Mouse (Mus musculus): ENCODE results near the gene Vps9d1. TPM values are rescaled to one million over a fixed set of nuclear protein-coding genes. Genes with fewer than 3 reads are reported as not detected.

The Vps9d1 gene
- polyA plus RNA-seq, 1 experiment from 2014 or later, result 31.7 TPM

GRCm38 (mm10) chr8:123247748-123248147 lies 6.4 kb downstream of the Vps9d1 start:
- no peaks in the 10 kb centered on the region for H3K9me3 ChIP-seq
- 97% methylated on average over 6 of the region's 6 CpGs for WGBS
- peaks cover 4% of the 10 kb centered on the region for H3K4me1 ChIP-seq (replicated peaks)
- H3K27ac ChIP-seq, result no peak overlapping the region
- no peak for DNase-seq (ENCODE audit: low spot score)
- peaks cover 98% of the 10 kb centered on the region for H3K36me3 ChIP-seq
- H3K27me3 ChIP-seq (ENCODE audit: insufficient read depth, poor library complexity, severe bottlenecking), result no peaks in the 10 kb centered on the region
- no peak overlapping the region for H3K4me3 ChIP-seq

GRCm38 (mm10) chr8:123245543-123245942 lies 8.6 kb downstream of the Vps9d1 start:
- Histone ChIP-seq H3K9me3 (no peaks in the 10 kb centered on the region), H3K4me1 (replicated peaks) (no peaks in the 10 kb centered on the region), H3K36me3 (peaks cover 93% of the 10 kb centered on the region), H3K27me3 (ENCODE audit: insufficient read depth, poor library complexity, severe bottlenecking) (no peaks in the 10 kb centered on the region), H3K27ac (no peak overlapping the region), H3K4me3 (no peak overlapping the region)
- no peak for DNase-seq (ENCODE audit: low spot score)
- 93% methylated on average over 12 of the region's 12 CpGs for WGBS

- no peak for DNase-seq (ENCODE audit: low spot score)
- Histone ChIP-seq H3K27me3 (ENCODE audit: insufficient read depth, poor library complexity, severe bottlenecking) (no peaks in the 10 kb centered on the region), H3K36me3 (peaks cover 81% of the 10 kb centered on the region), H3K27ac (no peak overlapping the region), H3K9me3 (no peaks in the 10 kb centered on the region), H3K4me3 (no peak overlapping the region), H3K4me1 (replicated peaks) (no peaks in the 10 kb centered on the region)
- WGBS, result 93% methylated on average over 4 of the region's 4 CpGs
Observed at GRCm38 (mm10) chr8:123244382-123244781, 9.8 kb downstream of the Vps9d1 start.

GRCm38 (mm10) chr8:123243053-123243452 lies 11.1 kb downstream of the Vps9d1 start:
- 73% methylated on average over 11 of the region's 11 CpGs for WGBS
- Histone ChIP-seq H3K27ac (no peak overlapping the region), H3K9me3 (no peaks in the 10 kb centered on the region), H3K36me3 (peaks cover 68% of the 10 kb centered on the region), H3K4me3 (no peak overlapping the region), H3K4me1 (replicated peaks) (no peaks in the 10 kb centered on the region), H3K27me3 (ENCODE audit: insufficient read depth, poor library complexity, severe bottlenecking) (no peaks in the 10 kb centered on the region)
- no peak for DNase-seq (ENCODE audit: low spot score)

- DNase-seq (ENCODE audit: low spot score), result no peak
- Histone ChIP-seq H3K27ac (no peak overlapping the region), H3K4me3 (no peak overlapping the region), H3K27me3 (ENCODE audit: insufficient read depth, poor library complexity, severe bottlenecking) (peaks cover 3% of the 10 kb centered on the region; the same call in 1 of the 2 replicates), H3K9me3 (no peaks in the 10 kb centered on the region), H3K4me1 (replicated peaks) (no peaks in the 10 kb centered on the region), H3K36me3 (peaks cover 60% of the 10 kb centered on the region)
- WGBS, result 90% methylated on average over 7 of the region's 7 CpGs
Observed at GRCm38 (mm10) chr8:123242107-123242923, 11.8 kb downstream of the Vps9d1 start.

GRCm38 (mm10) chr8:123239398-123239797 lies 14.8 kb downstream of the Vps9d1 start:
- 89% methylated on average over 10 of the region's 10 CpGs for WGBS
- H3K4me1 ChIP-seq (replicated peaks), result peaks cover 25% of the 10 kb centered on the region
- no peak for DNase-seq (ENCODE audit: low spot score)
- peaks cover 31% of the 10 kb centered on the region for H3K36me3 ChIP-seq
- no peak overlapping the region for H3K27ac ChIP-seq
- peaks cover 30% of the 10 kb centered on the region for H3K27me3 ChIP-seq (ENCODE audit: insufficient read depth, poor library complexity, severe bottlenecking)
- H3K4me3 ChIP-seq, result no peak overlapping the region
- H3K9me3 ChIP-seq, result no peaks in the 10 kb centered on the region

- Histone ChIP-seq H3K4me3 (peak within 1 kb of the TSS; percentile 57), H3K27ac (0 out of 2 replicates have a peak within 1 kb of the TSS, but pooled peaks have one; percentile 5), H3K9me3 (no peaks in the 10 kb centered on the region), H3K4me1 (replicated peaks) (peaks cover 52% of the 10 kb centered on the region), H3K36me3 (0 out of 2 replicates have a peak, but pooled peaks cover 2% of the 10 kb centered on the region), H3K27me3 (ENCODE audit: insufficient read depth, poor library complexity, severe bottlenecking) (peaks cover 44% of the 10 kb centered on the region)
- WGBS, result 2% methylated on average over 57 of the region's 57 CpGs
- DNase-seq (ENCODE audit: low spot score), result peak; percentile 90
Observed at GRCm38 (mm10) chr8:123235520-123236497, 18.3 kb downstream of the Vps9d1 start, which contains the start of gene Spata2l. TSS of gene Spata2l (minus strand) at chr8:123236233.

- H3K4me3 ChIP-seq, result peak overlapping the region; percentile 57
- peaks cover 44% of the 10 kb centered on the region for H3K27me3 ChIP-seq (ENCODE audit: insufficient read depth, poor library complexity, severe bottlenecking)
- H3K4me1 ChIP-seq (replicated peaks), result peaks cover 52% of the 10 kb centered on the region
- 34% methylated on average over 13 of the region's 13 CpGs for WGBS
- no peak for DNase-seq (ENCODE audit: low spot score)
- H3K27ac ChIP-seq, result 0 out of 2 replicates have a peak overlapping the region, but pooled peaks have one; percentile 5
- no peaks in the 10 kb centered on the region for H3K9me3 ChIP-seq
- peaks cover 9% of the 10 kb centered on the region for H3K36me3 ChIP-seq
Observed at GRCm38 (mm10) chr8:123234918-123235519, 19.1 kb downstream of the Vps9d1 start.

- WGBS, result 81% methylated on average over 11 of the region's 11 CpGs
- no peaks in the 10 kb centered on the region for H3K9me3 ChIP-seq
- peaks cover 22% of the 10 kb centered on the region for H3K36me3 ChIP-seq
- H3K4me1 ChIP-seq (replicated peaks), result peaks cover 52% of the 10 kb centered on the region
- peaks cover 44% of the 10 kb centered on the region for H3K27me3 ChIP-seq (ENCODE audit: insufficient read depth, poor library complexity, severe bottlenecking)
- DNase-seq (ENCODE audit: low spot score), result no peak
- no peak overlapping the region for H3K4me3 ChIP-seq
- H3K27ac ChIP-seq, result no peak overlapping the region
Observed at GRCm38 (mm10) chr8:123233760-123234159, 20.4 kb downstream of the Vps9d1 start.

- H3K4me3 ChIP-seq, result no peak overlapping the region
- WGBS, result 57% methylated on average over 13 of the region's 13 CpGs
- peaks cover 52% of the 10 kb centered on the region for H3K4me1 ChIP-seq (replicated peaks)
- H3K9me3 ChIP-seq, result no peaks in the 10 kb centered on the region
- peaks cover 44% of the 10 kb centered on the region for H3K27me3 ChIP-seq (ENCODE audit: insufficient read depth, poor library complexity, severe bottlenecking)
- peaks cover 26% of the 10 kb centered on the region for H3K36me3 ChIP-seq
- no peak overlapping the region for H3K27ac ChIP-seq
- DNase-seq (ENCODE audit: low spot score), result no peak
Observed at GRCm38 (mm10) chr8:123233300-123233699, 20.8 kb downstream of the Vps9d1 start.

- peaks cover 44% of the 10 kb centered on the region for H3K27me3 ChIP-seq (ENCODE audit: insufficient read depth, poor library complexity, severe bottlenecking)
- 43% methylated on average over 7 of the region's 7 CpGs for WGBS
- H3K27ac ChIP-seq, result no peak overlapping the region
- H3K4me3 ChIP-seq, result no peak overlapping the region
- peaks cover 52% of the 10 kb centered on the region for H3K4me1 ChIP-seq (replicated peaks)
- DNase-seq (ENCODE audit: low spot score), result no peak
- H3K9me3 ChIP-seq, result no peaks in the 10 kb centered on the region
- H3K36me3 ChIP-seq, result peaks cover 34% of the 10 kb centered on the region
Observed at GRCm38 (mm10) chr8:123232553-123232952, 21.6 kb downstream of the Vps9d1 start.

- no peaks in the 10 kb centered on the region for H3K9me3 ChIP-seq
- H3K27me3 ChIP-seq (ENCODE audit: insufficient read depth, poor library complexity, severe bottlenecking), result peaks cover 35% of the 10 kb centered on the region
- 67% methylated on average over 5 of the region's 5 CpGs for WGBS
- no peak overlapping the region for H3K4me3 ChIP-seq
- no peak for DNase-seq (ENCODE audit: low spot score)
- H3K4me1 ChIP-seq (replicated peaks), result peaks cover 50% of the 10 kb centered on the region
- H3K36me3 ChIP-seq, result peaks cover 42% of the 10 kb centered on the region
- H3K27ac ChIP-seq, result no peak overlapping the region
Observed at GRCm38 (mm10) chr8:123231742-123232141, 22.4 kb downstream of the Vps9d1 start.
